Mouse (Mus musculus) hindbrain, embryonic 16.5 days (tissue): Measurements from ENCODE around the gene Nipbl. TPM values are rescaled to one million over a fixed set of nuclear protein-coding genes. Genes with fewer than 3 reads are reported as not detected.
A peak's percentile ranks its signal among the peaks of the same experiment; 100 is the strongest.

Experiments
- ATAC-seq: fragments of 200-750 bp; cut with Nextera tagmentation; 2 replicates; pipeline ENCODE4 v1.8.0; 2017; ENCODE audit warnings: moderate TSS enrichment, moderate library complexity
- H3K27ac ChIP-seq: fragments of 300-500 bp; sonication (generic); 2 replicates; pipeline ENCODE4 v1.5.1; 2014; ENCODE audit warnings: low read depth, mild to moderate bottlenecking, control low read depth, low read length, moderate library complexity
- H3K27me3 ChIP-seq: fragments of 300-500 bp; sonication (generic); replicated peaks from 2 replicates; pipeline ENCODE4 v1.6.1; 2014; ENCODE audit warnings: low read length; ENCODE audit not compliant: control insufficient read depth, insufficient read depth
- H3K36me3 ChIP-seq: fragments of 300-500 bp; sonication (generic); 2 replicates; pipeline ENCODE4 v1.6.1; 2014; ENCODE audit warnings: mild to moderate bottlenecking, low read length, moderate library complexity, mixed read lengths; ENCODE audit not compliant: control insufficient read depth, insufficient read depth
- H3K4me1 ChIP-seq: fragments of 300-500 bp; sonication (generic); 2 replicates; pipeline ENCODE4 v1.6.1; 2014; ENCODE audit warnings: low read depth, low read length; ENCODE audit not compliant: control insufficient read depth, insufficient read depth
- H3K4me2 ChIP-seq: fragments of 300-500 bp; sonication (generic); 2 replicates; pipeline ENCODE4 v1.6.1; 2014; ENCODE audit warnings: mild to moderate bottlenecking, low read length, control low read depth, moderate library complexity
- H3K4me3 ChIP-seq: fragments of 300-500 bp; sonication (generic); 2 replicates; pipeline ENCODE4 v1.5.1; 2014; ENCODE audit warnings: mild to moderate bottlenecking, low read length, control low read depth, moderate library complexity
- H3K9ac ChIP-seq: fragments of 300-500 bp; sonication (generic); 2 replicates; pipeline ENCODE4 v1.6.1; 2014; ENCODE audit warnings: low read depth, mild to moderate bottlenecking, control low read depth, low read length, moderate library complexity
- H3K9me3 ChIP-seq: fragments of 300-500 bp; sonication (generic); 2 replicates; pipeline ENCODE4 v1.6.1; 2014; ENCODE audit warnings: mild to moderate bottlenecking, low read length, moderate library complexity; ENCODE audit not compliant: control insufficient read depth
- WGBS: fragments of 180-500 bp; shearing (Covaris S2); extraction: QIAGEN DNeasy Blood & Tissue Kit; methylation state at CpG from one replicate; pipeline ENCODE4 v1.1.7; 2014; 5-methylcytosine and 5-hydroxymethylcytosine counted together
- polyA plus RNA-seq: library from polyadenylated mRNA; unstranded; fragments of >200 nt; fragmentation: Nextera tagmentation; extraction: Ambion mirVana; gene quantifications from 2 replicates; pipeline ENCODE4 v1.2.1, GENCODE M21; 2015

Gene Nipbl
- polyA plus RNA-seq, 1 experiment from 2014 or later, result 12.1 TPM

DNA sequence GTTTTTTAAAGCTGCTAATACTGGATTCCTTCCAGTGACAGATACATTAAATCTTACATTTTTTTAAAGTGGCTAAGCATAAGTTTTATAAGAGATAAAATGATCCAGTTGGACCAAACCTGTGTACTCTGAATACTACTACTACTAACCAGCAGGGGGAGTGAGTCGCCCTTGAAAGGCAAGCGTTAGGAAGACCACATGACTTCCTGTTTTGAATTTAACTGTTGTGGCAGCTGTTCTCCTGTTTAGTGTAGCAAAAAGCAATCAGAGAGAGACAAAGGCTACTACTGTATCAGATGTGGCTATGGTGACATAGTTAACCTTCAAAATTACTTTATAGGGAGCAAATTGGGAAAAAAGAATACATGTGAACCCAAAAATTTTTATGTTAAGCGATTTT is 6.8 kb upstream of the Nipbl start:
- WGBS, result 45% methylated on average over 3 of the region's 3 CpGs
- Histone ChIP-seq H3K4me1 (peaks cover 14% of the 10 kb centered on the region), H3K4me2 (no peak overlapping the region), H3K27me3 (no peaks in the 10 kb centered on the region), H3K9me3 (no peaks in the 10 kb centered on the region), H3K36me3 (no peaks in the 10 kb centered on the region), H3K27ac (no peak overlapping the region), H3K9ac (no peak overlapping the region), H3K4me3 (no peak overlapping the region)
- no peak for ATAC-seq

DNA sequence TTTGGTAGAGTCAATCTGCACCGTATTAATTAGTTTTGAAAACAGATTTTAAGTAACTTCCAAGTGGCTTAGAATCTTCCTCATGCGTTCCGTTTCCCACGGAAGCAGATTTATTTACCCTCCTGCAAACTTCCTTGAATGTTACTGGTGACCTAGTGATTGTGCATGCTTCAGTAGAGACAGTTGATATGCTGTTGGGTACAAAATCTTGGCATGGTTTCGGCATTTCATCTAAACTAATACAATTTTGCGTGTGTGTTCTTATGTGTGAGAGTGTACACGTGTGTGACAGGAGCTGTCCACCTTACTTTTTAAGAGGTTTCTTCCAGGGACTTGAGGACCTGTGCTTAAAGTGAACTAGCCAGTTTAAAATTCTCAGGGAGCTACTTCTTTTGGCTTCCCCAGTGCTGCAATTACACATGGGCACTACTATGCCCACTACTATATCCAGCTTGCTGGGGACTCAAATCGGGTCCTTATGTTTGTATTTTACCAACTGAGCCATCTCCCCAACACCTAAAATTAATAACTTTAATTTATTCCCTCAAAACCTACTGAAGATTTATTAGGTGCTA is 3.0 kb upstream of the Nipbl start:
- no peaks in the 10 kb centered on the region for H3K9me3 ChIP-seq
- H3K36me3 ChIP-seq, result no peaks in the 10 kb centered on the region
- no peak overlapping the region for H3K27ac ChIP-seq
- H3K9ac ChIP-seq, result no peak overlapping the region
- ATAC-seq, result no peak
- peak overlapping the region; percentile 58 for H3K4me2 ChIP-seq
- H3K27me3 ChIP-seq, result no peaks in the 10 kb centered on the region
- 57% methylated on average over 8 of the region's 8 CpGs for WGBS
- peak overlapping the region; percentile 4; the same call in 1 of the 2 replicates for H3K4me3 ChIP-seq
- peaks cover 19% of the 10 kb centered on the region for H3K4me1 ChIP-seq

DNA sequence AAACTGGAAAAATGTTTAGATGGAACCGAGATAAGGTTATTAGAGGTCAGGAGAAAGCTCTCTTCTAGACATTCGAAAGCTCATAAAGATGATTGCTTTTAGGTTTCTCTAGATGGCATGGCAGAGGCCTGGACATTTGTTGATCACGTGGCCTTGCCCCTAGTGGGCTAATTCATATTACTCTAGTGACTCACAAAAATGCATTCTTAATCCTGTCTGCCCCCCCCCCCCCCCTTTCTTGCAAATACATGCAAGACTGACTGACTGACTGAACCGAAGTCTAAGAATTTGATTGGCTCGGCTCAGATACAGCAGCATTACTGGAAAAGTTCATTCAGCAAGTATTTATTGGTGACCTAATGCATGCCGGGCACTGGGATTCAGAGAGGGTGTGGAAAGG is 2.2 kb upstream of the Nipbl start:
- Histone ChIP-seq H3K27me3 (no peaks in the 10 kb centered on the region), H3K4me3 (peak overlapping the region; percentile 97), H3K27ac (peak overlapping the region; percentile 99; the same call in 1 of the 2 replicates), H3K4me2 (peak overlapping the region; percentile 99), H3K9ac (peak overlapping the region; percentile 99), H3K4me1 (peaks cover 22% of the 10 kb centered on the region), H3K36me3 (no peaks in the 10 kb centered on the region), H3K9me3 (no peaks in the 10 kb centered on the region)
- WGBS, result 3% methylated on average over 6 of the region's 6 CpGs
- ATAC-seq, result no peak

DNA sequence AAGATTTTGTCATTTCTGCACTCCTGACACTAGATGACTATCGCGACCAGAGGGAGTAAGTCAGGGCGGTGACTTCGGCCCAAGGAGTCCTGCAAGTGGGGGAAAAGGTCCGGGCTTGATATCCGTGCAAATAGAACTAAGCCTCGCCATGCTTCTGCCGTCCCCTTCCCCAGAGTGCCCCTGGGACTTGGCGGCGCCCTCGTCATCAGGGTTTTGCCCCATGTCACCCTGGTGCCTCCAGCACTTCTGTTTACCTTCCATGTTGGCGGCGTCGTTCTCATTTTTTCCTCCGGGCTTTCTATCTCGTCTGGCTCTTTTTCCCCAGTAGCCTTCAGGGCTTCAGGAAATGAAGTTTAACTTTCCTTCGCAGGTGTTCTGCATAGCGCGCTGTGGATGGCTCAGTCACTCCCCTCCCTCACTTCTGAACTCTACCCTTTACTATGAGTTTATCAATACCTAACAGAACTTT is 1.7 kb upstream of the Nipbl start:
- under 1% methylated on average over 19 of the region's 19 CpGs for WGBS
- Histone ChIP-seq H3K27me3 (no peaks in the 10 kb centered on the region), H3K4me1 (peaks cover 22% of the 10 kb centered on the region), H3K27ac (peak overlapping the region; percentile 99), H3K36me3 (no peaks in the 10 kb centered on the region), H3K4me3 (peak overlapping the region; percentile 97), H3K9me3 (no peaks in the 10 kb centered on the region), H3K9ac (peak overlapping the region; percentile 99), H3K4me2 (peak overlapping the region; percentile 99)
- ATAC-seq, result no peak

DNA sequence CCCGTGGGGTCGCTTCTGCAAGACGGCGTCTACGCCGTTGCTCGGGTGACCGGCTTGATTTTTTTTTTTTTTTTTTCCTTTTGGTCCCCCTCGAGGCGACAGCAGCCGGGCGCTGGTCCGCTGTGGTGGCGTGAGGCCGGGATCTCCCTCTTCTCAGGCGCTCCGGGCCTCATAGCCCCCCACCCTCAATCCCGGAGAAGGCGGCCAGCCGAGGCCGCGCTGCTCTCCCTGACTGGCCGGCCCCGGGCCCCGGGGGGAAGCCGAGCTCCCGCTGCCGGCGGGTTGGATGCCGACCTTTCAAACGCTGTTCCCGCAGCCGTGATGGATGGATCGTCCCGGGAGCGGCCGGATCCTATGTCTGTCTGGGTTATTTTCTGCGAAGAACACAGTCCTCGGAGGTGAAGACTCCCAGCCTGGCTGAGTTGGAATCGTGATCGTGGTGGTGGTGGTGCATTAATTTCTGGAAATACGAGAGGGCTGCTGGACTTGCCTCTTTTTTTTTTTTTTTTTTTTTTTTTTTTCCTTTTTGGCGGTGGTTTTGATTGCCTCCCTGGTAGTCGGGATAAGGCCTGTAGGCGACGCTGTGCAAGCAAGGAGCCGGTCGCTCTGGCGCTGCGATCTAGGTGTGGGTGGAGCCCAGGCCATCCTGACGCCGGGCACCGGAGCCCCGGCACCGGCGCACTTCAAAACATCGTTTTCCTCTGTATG is 781 bp upstream of the Nipbl start:
- Histone ChIP-seq H3K9me3 (no peaks in the 10 kb centered on the region), H3K4me3 (peak overlapping the region; percentile 97), H3K27ac (peak overlapping the region; percentile 99), H3K4me2 (peak overlapping the region; percentile 99), H3K4me1 (peaks cover 22% of the 10 kb centered on the region), H3K27me3 (no peaks in the 10 kb centered on the region), H3K9ac (peak overlapping the region; percentile 99), H3K36me3 (no peaks in the 10 kb centered on the region)
- under 1% methylated on average over 55 of the region's 57 CpGs for WGBS
- ATAC-seq, result peak; percentile 71

DNA sequence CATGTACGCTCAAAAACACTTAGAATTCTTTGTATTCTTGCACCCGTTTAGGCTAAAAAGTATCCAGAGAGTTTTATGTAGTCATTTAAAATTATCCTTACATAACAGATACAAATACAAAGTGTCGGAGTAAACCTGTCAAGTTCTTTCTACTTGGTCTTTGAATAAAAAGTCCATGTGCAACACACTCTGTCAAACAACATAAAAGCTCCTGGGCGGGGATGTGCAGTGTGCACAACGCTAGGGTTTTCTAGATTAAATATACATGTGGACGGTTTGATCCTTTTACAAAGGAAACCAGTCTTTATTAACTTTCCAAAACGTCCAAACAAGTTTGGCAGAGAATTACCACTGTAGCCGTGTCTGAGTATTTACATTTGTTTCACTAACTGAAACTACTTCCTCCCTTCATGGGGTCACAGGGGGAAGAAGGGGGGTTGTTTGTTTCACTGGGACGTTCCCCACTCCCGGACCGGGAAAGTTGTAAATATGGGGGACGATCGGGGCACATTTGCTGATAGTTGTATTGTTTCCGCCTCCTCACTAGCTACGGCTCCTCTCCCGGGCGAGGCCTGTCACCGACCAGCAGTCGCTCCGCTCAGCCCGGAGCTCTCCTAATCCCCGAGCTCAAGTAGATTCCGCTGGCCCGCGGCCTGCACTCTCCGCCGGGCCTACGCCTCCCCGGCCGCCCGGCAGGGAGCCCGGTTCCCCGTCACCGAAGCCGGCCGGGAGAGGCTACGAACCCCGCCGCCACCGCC is 916 bp downstream of the Nipbl start:
- peak; percentile 45 for ATAC-seq
- Histone ChIP-seq H3K9me3 (no peaks in the 10 kb centered on the region), H3K4me2 (peak overlapping the region; percentile 80), H3K36me3 (no peaks in the 10 kb centered on the region), H3K4me3 (peak overlapping the region; percentile 97), H3K4me1 (peaks cover 22% of the 10 kb centered on the region), H3K9ac (peak overlapping the region; percentile 99), H3K27me3 (no peaks in the 10 kb centered on the region), H3K27ac (peak overlapping the region; percentile 99)
- WGBS, result under 1% methylated on average over 40 of the region's 40 CpGs

DNA sequence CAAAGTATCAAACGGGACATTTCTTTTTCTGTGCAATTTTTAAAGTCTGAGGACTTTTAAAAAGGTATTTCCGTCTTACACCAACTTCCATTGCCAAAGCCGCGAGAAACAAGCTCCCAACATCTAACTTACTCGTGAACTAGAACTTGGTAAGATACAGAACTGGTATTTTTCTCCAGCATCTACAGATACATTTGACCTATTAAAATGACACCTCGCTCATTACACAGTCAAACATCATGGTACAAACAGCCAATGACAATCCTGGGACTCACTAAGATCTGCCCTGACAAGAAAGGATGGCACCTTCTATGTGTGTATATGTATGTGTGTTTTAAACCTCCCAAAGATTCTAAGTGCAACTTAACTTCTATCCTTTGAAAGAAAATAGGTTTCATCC is 1.5 kb downstream of the Nipbl start:
- Histone ChIP-seq H3K9ac (peak overlapping the region; percentile 2; the same call in 1 of the 2 replicates), H3K36me3 (no peaks in the 10 kb centered on the region), H3K4me1 (peaks cover 19% of the 10 kb centered on the region), H3K4me2 (peak overlapping the region; percentile 80), H3K4me3 (peak overlapping the region; percentile 97), H3K9me3 (no peaks in the 10 kb centered on the region), H3K27me3 (no peaks in the 10 kb centered on the region), H3K27ac (no peak overlapping the region)
- under 1% methylated on average over 6 of the region's 6 CpGs for WGBS
- no peak for ATAC-seq

DNA sequence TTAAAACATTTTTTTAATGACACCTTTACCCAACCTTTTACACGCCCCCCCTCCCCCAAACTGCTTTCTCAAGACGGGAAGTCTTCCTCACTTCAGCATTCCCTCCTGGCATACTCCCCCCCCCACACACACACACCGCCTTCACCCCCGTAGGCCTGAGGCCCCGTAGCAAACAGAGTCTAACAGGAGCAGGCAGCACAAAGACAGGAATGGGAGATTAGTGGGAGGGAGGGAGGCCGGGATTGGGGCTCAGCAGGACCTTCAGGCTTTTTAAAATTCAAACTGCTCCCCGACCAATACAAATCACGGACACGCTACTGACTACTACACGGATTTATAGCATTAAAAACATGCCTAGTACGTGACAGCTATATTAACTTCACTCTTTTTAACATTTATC is 2.1 kb downstream of the Nipbl start:
- H3K9me3 ChIP-seq, result no peaks in the 10 kb centered on the region
- peak overlapping the region; percentile 49; the same call in 1 of the 2 replicates for H3K9ac ChIP-seq

More for the DNA sequence above, 2.1 kb downstream of the Nipbl start:
- Histone ChIP-seq H3K4me3 (peak overlapping the region; percentile 97), H3K4me1 (peaks cover 13% of the 10 kb centered on the region), H3K36me3 (no peaks in the 10 kb centered on the region), H3K27me3 (no peaks in the 10 kb centered on the region), H3K27ac (no peak overlapping the region), H3K4me2 (peak overlapping the region; percentile 80)
- no peak for ATAC-seq
- 3% methylated on average over 11 of the region's 11 CpGs for WGBS
